Mouse (Mus musculus) adrenal gland, postnatal 10 days (tissue): Measurements from ENCODE around the gene Hoxc11. TPM values are rescaled to one million over a fixed set of nuclear protein-coding genes. Genes with fewer than 3 reads are reported as not detected.

Experiments
- DNase-seq: peaks from one replicate; pipeline ENCODE4 v3.0.0; 2021; ENCODE audit warnings: mixed read lengths
- long read RNA-seq, 2 experiments: library from polyadenylated mRNA; stranded (forward); transcript quantifications; one replicate each; pipeline ENCODE4 v2.0.0; 2021
- total RNA-seq, 2 experiments: library from RNA; stranded (reverse); gene quantifications; 2 replicates each; pipeline ENCODE4 v1.2.3; 2021

Hoxc11 gene
- total RNA-seq = under 1 TPM in 1 of 2 experiments, not detected in 1; 0.15 TPM
- long read RNA-seq, experiment 1 = 0 reads
- long read RNA-seq, experiment 2 = 0 reads

- DNase-seq = no peak
Measured at GRCm38 (mm10) chr15:102954192-102955006, at the start of gene Hoxc11. Gene Hoxc11, plus strand, starts transcription at chr15:102954427.

GRCm38 (mm10) chr15:102904946-102905345, 49.3 kb upstream of the Hoxc11 start:
- DNase-seq = no peak

- no peak for DNase-seq
Measured at GRCm38 (mm10) chr15:102909536-102909935, 44.7 kb upstream of the Hoxc11 start.

GRCm38 (mm10) chr15:102910038-102910437, 44.2 kb upstream of the Hoxc11 start:
- DNase-seq = no peak

- DNase-seq = no peak
Measured at GRCm38 (mm10) chr15:102910496-102911095, 43.6 kb upstream of the Hoxc11 start.

GRCm38 (mm10) chr15:102913038-102913585, 41.1 kb upstream of the Hoxc11 start:
- DNase-seq = no peak

GRCm38 (mm10) chr15:102917972-102918572, 36.2 kb upstream of the Hoxc11 start:
- no peak for DNase-seq

- DNase-seq = no peak
Measured at GRCm38 (mm10) chr15:102918611-102919265, 35.5 kb upstream of the Hoxc11 start.

GRCm38 (mm10) chr15:102919336-102920180, 34.7 kb upstream of the Hoxc11 start:
- no peak for DNase-seq

GRCm38 (mm10) chr15:102920619-102921018, 33.6 kb upstream of the Hoxc11 start:
- DNase-seq = peak; percentile 59

GRCm38 (mm10) chr15:102921053-102922011, 32.9 kb upstream of the Hoxc11 start, which contains the start of gene Hoxc13:
Gene Hoxc13, plus strand, starts transcription at chr15:102921103.
- no peak for DNase-seq

- peak; percentile 35 for DNase-seq
Measured at GRCm38 (mm10) chr15:102922012-102922362, 32.2 kb upstream of the Hoxc11 start.

- no peak for DNase-seq
Measured at GRCm38 (mm10) chr15:102922636-102923500, 31.4 kb upstream of the Hoxc11 start.

GRCm38 (mm10) chr15:102927032-102927645, 27.1 kb upstream of the Hoxc11 start:
- DNase-seq = no peak

GRCm38 (mm10) chr15:102931706-102932358, 22.4 kb upstream of the Hoxc11 start:
- no peak for DNase-seq

GRCm38 (mm10) chr15:102934438-102934837, 19.8 kb upstream of the Hoxc11 start:
- no peak for DNase-seq

- no peak for DNase-seq
Measured at GRCm38 (mm10) chr15:102934897-102935296, 19.3 kb upstream of the Hoxc11 start.
